Mouse (Mus musculus) liver, adult 2 months (tissue): ENCODE results near the gene Ptprn2.

Source experiments
- CTCF ChIP-seq: fragments of 200-500 bp; IDR thresholded peaks from 2 replicates; pipeline ENCODE4 v1.5.1; 2011; ENCODE audit warnings: low read depth, low read length, control low read depth
- POLR2A ChIP-seq: fragments of 200-500 bp; IDR thresholded peaks from 2 replicates; pipeline ENCODE4 v1.6.1; 2011; ENCODE audit warnings: low read length, control low read depth; ENCODE audit not compliant: insufficient read depth; ENCODE audit errors: extremely low read depth

GRCm38 (mm10) chr12:117270199-117270598 lies 784.7 kb downstream of the Ptprn2 start:
- TF ChIP-seq CTCF (no peak), POLR2A (no peak)
